In the genomic region with DNA sequence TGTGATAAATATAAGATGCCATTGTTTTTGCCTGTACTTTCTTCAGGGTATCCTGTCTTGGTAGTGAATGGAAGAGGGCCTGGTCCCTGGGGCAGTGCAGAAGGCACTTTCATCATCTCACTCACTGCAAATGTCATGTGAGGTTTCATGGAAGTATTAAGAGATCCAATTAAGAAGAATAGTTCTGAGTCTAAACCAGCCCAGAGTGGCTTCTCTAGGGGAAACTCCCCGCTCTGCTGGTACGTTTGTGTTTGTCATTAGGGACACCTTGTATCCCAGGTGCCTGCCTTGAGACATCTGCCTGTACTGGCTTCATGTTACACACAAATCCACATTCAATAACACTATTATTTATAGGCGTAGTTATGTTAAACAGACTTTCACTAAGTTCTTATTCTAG, we compare ENCODE assay signal across 32 mouse cellular contexts.
"Had no signal": no experiment of that assay in that cellular context is flagged by ENCODE, and none has a peak within 500 bp of the region (broad histone marks: within the 10 kb centered on the region; RNA-seq: fewer than 3 reads in every experiment).

No protein-coding gene starts in this region.

- ATAC-seq: hindbrain, embryonic 16.5 days; hindbrain, postnatal 0 days; inflammation-experienced regulatory T-cells, adult 6 months; intestine, embryonic 15.5 days; intestine, embryonic 16.5 days had no signal

- H3K4me3 ChIP-seq: heart, embryonic 13.5 days; heart, embryonic 15.5 days; hindbrain, embryonic 10.5 days; hindbrain, embryonic 12.5 days; hindbrain, embryonic 13.5 days; hindbrain, embryonic 15.5 days; intestine, embryonic 15.5 days; kidney, embryonic 15.5 days; layer of hippocampus, adult 2 months; left cerebral cortex, adult 2 months had no signal

- H3K9me3 ChIP-seq: heart, embryonic 13.5 days; heart, embryonic 15.5 days; hindbrain, embryonic 10.5 days; hindbrain, embryonic 12.5 days; hindbrain, embryonic 13.5 days; hindbrain, embryonic 15.5 days; intestine, embryonic 15.5 days; kidney, embryonic 15.5 days had no signal

- H3K9ac ChIP-seq: heart, embryonic 13.5 days; heart, embryonic 15.5 days; hindbrain, embryonic 12.5 days; hindbrain, embryonic 13.5 days; hindbrain, embryonic 14.5 days; hindbrain, embryonic 15.5 days; intestine, embryonic 15.5 days; kidney, embryonic 15.5 days had no signal

- H3K27me3 ChIP-seq: heart, embryonic 13.5 days; heart, embryonic 15.5 days; hindbrain, embryonic 12.5 days; hindbrain, embryonic 13.5 days; hindbrain, embryonic 15.5 days; intestine, embryonic 15.5 days; kidney, embryonic 15.5 days had no signal

- DNase-seq: heart, postnatal 10 days; heart, postnatal 14 days; heart, postnatal 36 days; heart, postnatal 4 days; kidney, adult 11 months; kidney, adult 18-20 months; kidney, adult 2 months; kidney, adult 8-10 months; kidney, adult 9 months; kidney, postnatal 10 days; kidney, postnatal 14 days; kidney, postnatal 25 days; kidney, postnatal 36 days; kidney, postnatal 4 days; layer of hippocampus, adult 9-11 months; layer of hippocampus, postnatal 36 days had no signal

- H3K4me1 ChIP-seq: heart, embryonic 15.5 days; hindbrain, embryonic 10.5 days; hindbrain, embryonic 12.5 days; hindbrain, embryonic 13.5 days; hindbrain, embryonic 15.5 days; intestine, embryonic 15.5 days; kidney, embryonic 15.5 days had no signal

- H3K27ac ChIP-seq: heart, embryonic 13.5 days; heart, embryonic 15.5 days; hindbrain, embryonic 10.5 days; hindbrain, embryonic 12.5 days; hindbrain, embryonic 13.5 days; hindbrain, embryonic 14.5 days; hindbrain, embryonic 15.5 days; hindbrain, postnatal 0 days; intestine, embryonic 15.5 days; kidney, embryonic 15.5 days; kidney, postnatal 0 days; layer of hippocampus, adult 2 months; left cerebral cortex, adult 2 months had no signal

- H3K4me2 ChIP-seq: heart, embryonic 13.5 days; heart, embryonic 15.5 days; hindbrain, embryonic 12.5 days; hindbrain, embryonic 13.5 days; hindbrain, embryonic 14.5 days; hindbrain, embryonic 15.5 days; intestine, embryonic 15.5 days; kidney, embryonic 15.5 days had no signal
